Mouse (Mus musculus) bone marrow macrophage, adult 2 months (primary cell): Measurements from ENCODE around the gene Zfyve28.

Source experiments
- CTCF ChIP-seq: IDR thresholded peaks from 2 replicates; pipeline ENCODE4 v1.5.1; 2012; ENCODE audit warnings: low read depth, mild to moderate bottlenecking, low read length, moderate library complexity
- POLR2A ChIP-seq: IDR thresholded peaks from 2 replicates; pipeline ENCODE4 v1.6.1; 2012; ENCODE audit warnings: mild to moderate bottlenecking, low read depth, low read length, borderline replicate concordance

GRCm38 (mm10) chr5:34204911-34205310 is 83.3 kb downstream of the Zfyve28 start:
- TF ChIP-seq POLR2A (no peak), CTCF (no peak)
